Mouse (Mus musculus): ENCODE measurements around the gene B4galt2.

GRCm38 (mm10) chr4:117830801-117831200 lies 52.5 kb downstream of the B4galt2 start:
- TF ChIP-seq EP300 (IDR thresholded peaks at IDR 0.05; ENCODE audit: low read depth) (no peak), CTCF (IDR thresholded peaks at IDR 0.05; ENCODE audit: low read depth) (no peak)

Data from heart, postnatal 0 days (tissue).